Mouse (Mus musculus) kidney, postnatal 0 days (tissue): ENCODE results near the gene Atn1. TPM values are rescaled to one million over a fixed set of nuclear protein-coding genes. Genes with fewer than 3 reads are reported as not detected.

Experiments
- ATAC-seq: fragments of 200-750 bp; cut with Nextera tagmentation; replicated peaks from 2 replicates; pipeline ENCODE4 v1.8.0; 2017; ENCODE audit warnings: low read depth, moderate number of reproducible peaks, moderate TSS enrichment, moderate library complexity; ENCODE audit not compliant: low FRiP score
- DNase-seq: peaks from one replicate; pipeline ENCODE4 v3.0.0-alpha.2; 2016; ENCODE audit warnings: low spot score
- H3K27ac ChIP-seq: fragments of 300-500 bp; sonication (generic); 2 replicates; pipeline ENCODE4 v1.5.1; 2014; ENCODE audit warnings: mild to moderate bottlenecking
- H3K27me3 ChIP-seq: fragments of 300-500 bp; sonication (generic); 2 replicates; pipeline ENCODE4 v1.6.1; 2014; ENCODE audit warnings: low read length, mixed read lengths; ENCODE audit not compliant: insufficient read depth
- H3K36me3 ChIP-seq: fragments of 300-500 bp; sonication (generic); 2 replicates; pipeline ENCODE4 v1.6.1; 2014; ENCODE audit warnings: low read length, mixed read lengths; ENCODE audit not compliant: insufficient read depth
- H3K4me1 ChIP-seq: fragments of 300-500 bp; sonication (generic); replicated peaks from 2 replicates; pipeline ENCODE4 v1.6.1; 2014; ENCODE audit warnings: antibody characterized with exemption, low read length, mixed read lengths; ENCODE audit not compliant: insufficient read depth
- H3K4me2 ChIP-seq: fragments of 300-500 bp; sonication (generic); 2 replicates; pipeline ENCODE4 v1.6.1; 2014; ENCODE audit warnings: mild to moderate bottlenecking, low read length, moderate library complexity, mixed read lengths
- H3K4me3 ChIP-seq: fragments of 300-500 bp; sonication (generic); replicated peaks from 2 replicates; pipeline ENCODE4 v1.5.1; 2014; ENCODE audit warnings: low read depth, low read length
- H3K9ac ChIP-seq: fragments of 300-500 bp; sonication (generic); 2 replicates; pipeline ENCODE4 v1.6.1; 2014; ENCODE audit warnings: low read depth, low read length
- H3K9me3 ChIP-seq: fragments of 300-500 bp; sonication (generic); replicated peaks from 2 replicates; pipeline ENCODE4 v1.6.1; 2016; ENCODE audit warnings: low read length, inconsistent platforms, mixed read lengths
- CTCF ChIP-seq: IDR thresholded peaks from 2 replicates; pipeline ENCODE4 v1.5.1; 2016; ENCODE audit warnings: antibody characterized with exemption, low read depth, mild to moderate bottlenecking, moderate library complexity
- WGBS: fragments of 180-500 bp; shearing (Covaris S2); extraction: QIAGEN DNeasy Blood & Tissue Kit; methylation state at CpG from one replicate; pipeline ENCODE4 v1.1.7; 2014; 5-methylcytosine and 5-hydroxymethylcytosine counted together
- polyA plus RNA-seq: library from polyadenylated mRNA; unstranded; fragments of >200 nt; fragmentation: Nextera tagmentation; extraction: Ambion mirVana; gene quantifications from 2 replicates; pipeline ENCODE4 v1.2.1, GENCODE M21; 2015

Gene Atn1
- polyA plus RNA-seq, 1 experiment from 2014 or later = 13.0 TPM

- ATAC-seq = no peak
- no peaks in the 10 kb centered on the region for H3K36me3 ChIP-seq
- no peaks in the 10 kb centered on the region for H3K27me3 ChIP-seq
- peaks cover 24% of the 10 kb centered on the region for H3K4me1 ChIP-seq
- no peak overlapping the region; the same call in 1 of the 2 replicates for H3K9ac ChIP-seq
- H3K4me2 ChIP-seq = peak overlapping the region; percentile 91
- no peak overlapping the region for H3K27ac ChIP-seq
- DNase-seq = no peak
- 42% methylated on average over 7 of the region's 7 CpGs for WGBS
- no peaks in the 10 kb centered on the region for H3K9me3 ChIP-seq
- TF ChIP-seq CTCF = no peak
- peak overlapping the region; percentile 56 for H3K4me3 ChIP-seq
These were observed 13.7 kb upstream of the Atn1 start for GRCm38 (mm10) chr6:124770013-124770412.

GRCm38 (mm10) chr6:124769101-124769765 is 12.9 kb upstream of the Atn1 start, which contains the start of gene Eno2:
Gene Eno2 (minus strand): TSS chr6:124769673.
- H3K27me3 ChIP-seq = no peaks in the 10 kb centered on the region
- H3K27ac ChIP-seq = peak within 1 kb of the TSS; percentile 25; the same call in 1 of the 2 replicates
- peak within 1 kb of the TSS; percentile 56 for H3K4me3 ChIP-seq
- peak within 1 kb of the TSS; percentile 67 for H3K9ac ChIP-seq
- peaks cover 24% of the 10 kb centered on the region for H3K4me1 ChIP-seq
- no peaks in the 10 kb centered on the region for H3K9me3 ChIP-seq
- H3K36me3 ChIP-seq = no peaks in the 10 kb centered on the region
- peak within 1 kb of the TSS; percentile 91 for H3K4me2 ChIP-seq
- under 1% methylated on average over 54 of the region's 54 CpGs for WGBS
- ATAC-seq (peak; percentile 74), DNase-seq (peak; percentile 46)
- TF ChIP-seq CTCF = no peak

- H3K27me3 ChIP-seq = no peaks in the 10 kb centered on the region
- no peak for TF ChIP-seq CTCF
- no peak for ATAC-seq
- H3K36me3 ChIP-seq = no peaks in the 10 kb centered on the region
- no peaks in the 10 kb centered on the region for H3K9me3 ChIP-seq
- no peak for DNase-seq
- peak overlapping the region; percentile 67; the same call in 1 of the 2 replicates for H3K9ac ChIP-seq
- 0 out of 2 replicates have a peak overlapping the region, but pooled peaks have one; percentile 25 for H3K27ac ChIP-seq
- peak overlapping the region; percentile 91 for H3K4me2 ChIP-seq
- H3K4me3 ChIP-seq = peak overlapping the region; percentile 56
- peaks cover 24% of the 10 kb centered on the region for H3K4me1 ChIP-seq
- WGBS = 12% methylated on average over 9 of the region's 9 CpGs
These were observed 12.3 kb upstream of the Atn1 start for GRCm38 (mm10) chr6:124768704-124769044.

GRCm38 (mm10) chr6:124767920-124768703 is 11.8 kb upstream of the Atn1 start:
- H3K4me3 ChIP-seq = peak overlapping the region; percentile 56
- H3K36me3 ChIP-seq = no peaks in the 10 kb centered on the region
- ATAC-seq = 0 out of 2 replicates have a peak, but pooled peaks have one; percentile 40
- no peaks in the 10 kb centered on the region for H3K27me3 ChIP-seq
- peak overlapping the region; percentile 91 for H3K4me2 ChIP-seq
- TF ChIP-seq CTCF = no peak
- no peaks in the 10 kb centered on the region for H3K9me3 ChIP-seq
- WGBS = 31% methylated on average over 19 of the region's 19 CpGs
- no peak for DNase-seq
- peak overlapping the region; percentile 47; the same call in 1 of the 2 replicates for H3K27ac ChIP-seq
- 0 out of 2 replicates have a peak overlapping the region, but pooled peaks have one; percentile 67 for H3K9ac ChIP-seq
- H3K4me1 ChIP-seq = peaks cover 24% of the 10 kb centered on the region

GRCm38 (mm10) chr6:124767536-124767919 is 11.2 kb upstream of the Atn1 start:
- H3K27ac ChIP-seq = peak overlapping the region; percentile 47; the same call in 1 of the 2 replicates
- H3K36me3 ChIP-seq = no peaks in the 10 kb centered on the region
- H3K4me3 ChIP-seq = 0 out of 2 replicates have a peak overlapping the region, but pooled peaks have one; percentile 56
- DNase-seq (no peak), ATAC-seq (no peak)
- peak overlapping the region; percentile 91; the same call in 1 of the 2 replicates for H3K4me2 ChIP-seq
- no peak for TF ChIP-seq CTCF
- no peak overlapping the region for H3K9ac ChIP-seq
- WGBS = 22% methylated on average over 4 of the region's 4 CpGs
- peaks cover 24% of the 10 kb centered on the region for H3K4me1 ChIP-seq
- no peaks in the 10 kb centered on the region for H3K27me3 ChIP-seq
- no peaks in the 10 kb centered on the region for H3K9me3 ChIP-seq

- Histone ChIP-seq H3K36me3 (no peaks in the 10 kb centered on the region), H3K4me3 (no peak overlapping the region), H3K27me3 (no peaks in the 10 kb centered on the region), H3K4me2 (no peak overlapping the region), H3K9ac (no peak overlapping the region), H3K9me3 (no peaks in the 10 kb centered on the region), H3K27ac (no peak overlapping the region), H3K4me1 (peaks cover 24% of the 10 kb centered on the region)
- ATAC-seq = no peak
- WGBS = 90% methylated on average over 7 of the region's 7 CpGs
- DNase-seq = no peak
- no peak for TF ChIP-seq CTCF
These were observed 9.6 kb upstream of the Atn1 start for GRCm38 (mm10) chr6:124765951-124766350.
